Mouse (Mus musculus): ENCODE data around the gene Olfr62.

Olfr62 gene

GRCm38 (mm10) chr4:118658652-118659051, at the start of gene Olfr62:
Gene Olfr62, plus strand, starts transcription at chr4:118658952.
- DNase-seq: no peak

- DNase-seq: no peak
These were observed 48.9 kb upstream of the Olfr62 start for GRCm38 (mm10) chr4:118609836-118610235.

GRCm38 (mm10) chr4:118612619-118613018, 46.1 kb upstream of the Olfr62 start:
- no peak for DNase-seq

GRCm38 (mm10) chr4:118615412-118615811, 43.3 kb upstream of the Olfr62 start:
- DNase-seq: no peak

- DNase-seq: peak; percentile 93
These were observed 38.3 kb upstream of the Olfr62 start, which contains the start of the genes Cfap57 and Ebna1bp2 for GRCm38 (mm10) chr4:118620279-118620966. Gene Cfap57, minus strand, starts transcription at chr4:118620777. Gene Ebna1bp2, plus strand, starts transcription at chr4:118620799.

- DNase-seq: no peak
These were observed 37.8 kb upstream of the Olfr62 start for GRCm38 (mm10) chr4:118620967-118621320.

GRCm38 (mm10) chr4:118621781-118622180, 37.0 kb upstream of the Olfr62 start:
- peak; percentile 18 for DNase-seq

GRCm38 (mm10) chr4:118630261-118630660, 28.5 kb upstream of the Olfr62 start:
- DNase-seq: no peak

GRCm38 (mm10) chr4:118642346-118643190, 16.2 kb upstream of the Olfr62 start:
- DNase-seq: no peak

GRCm38 (mm10) chr4:118645234-118645633, 13.5 kb upstream of the Olfr62 start:
- no peak for DNase-seq

GRCm38 (mm10) chr4:118687086-118687485, 28.3 kb downstream of the Olfr62 start:
- no peak for DNase-seq

GRCm38 (mm10) chr4:118692412-118692973, 33.7 kb downstream of the Olfr62 start, which contains the start of gene Olfr1342:
Gene Olfr1342, minus strand, starts transcription at chr4:118692756.
- no peak for DNase-seq

GRCm38 (mm10) chr4:118693812-118694211, 35.1 kb downstream of the Olfr62 start:
- no peak for DNase-seq

GRCm38 (mm10) chr4:118703223-118703622, 44.5 kb downstream of the Olfr62 start, which contains the start of gene Olfr1341:
Gene Olfr1341, plus strand, starts transcription at chr4:118703523.
- DNase-seq: no peak

- DNase-seq: no peak
These were observed 49.3 kb downstream of the Olfr62 start for GRCm38 (mm10) chr4:118708086-118708485.

- DNase-seq: no peak
These were observed 52.9 kb downstream of the Olfr62 start for GRCm38 (mm10) chr4:118711656-118712055.

Measured in cerebellum, adult 9-11 months (tissue).